Mouse (Mus musculus): Measurements from ENCODE around the gene Galnt10.

Gene Galnt10

DNA sequence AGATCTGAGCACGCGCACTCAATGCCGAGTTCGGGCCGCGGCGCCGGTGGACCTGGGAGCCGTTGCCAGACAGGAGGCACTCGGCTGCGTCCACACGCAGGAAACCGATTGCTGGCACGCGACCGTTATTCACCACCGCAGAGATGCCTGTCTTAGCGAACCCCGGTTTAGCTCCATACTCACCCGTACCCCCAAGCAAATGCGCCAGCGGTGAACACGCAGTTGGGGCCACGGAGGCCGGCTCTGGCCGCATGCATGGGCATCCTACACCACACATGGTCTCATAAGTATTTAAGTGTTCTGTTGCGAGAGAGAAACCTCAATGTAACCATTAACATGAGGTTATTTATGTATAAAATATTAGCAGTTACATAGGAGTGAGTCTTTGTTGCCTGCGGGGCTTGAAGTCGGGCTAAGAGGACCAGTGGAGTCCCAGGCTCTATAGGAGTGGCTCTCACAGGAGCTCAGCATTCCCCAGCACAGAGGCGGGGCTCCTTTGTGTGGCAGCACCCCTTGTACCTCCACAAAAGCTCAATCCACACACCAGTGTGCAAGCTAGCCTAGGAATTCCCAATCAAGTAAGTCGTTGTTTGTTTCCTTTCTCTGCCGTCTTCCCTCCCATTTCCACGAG is 182.8 kb downstream of the Galnt10 start:
- DNase-seq (ENCODE audit: extremely low spot score), result no peak

DNA sequence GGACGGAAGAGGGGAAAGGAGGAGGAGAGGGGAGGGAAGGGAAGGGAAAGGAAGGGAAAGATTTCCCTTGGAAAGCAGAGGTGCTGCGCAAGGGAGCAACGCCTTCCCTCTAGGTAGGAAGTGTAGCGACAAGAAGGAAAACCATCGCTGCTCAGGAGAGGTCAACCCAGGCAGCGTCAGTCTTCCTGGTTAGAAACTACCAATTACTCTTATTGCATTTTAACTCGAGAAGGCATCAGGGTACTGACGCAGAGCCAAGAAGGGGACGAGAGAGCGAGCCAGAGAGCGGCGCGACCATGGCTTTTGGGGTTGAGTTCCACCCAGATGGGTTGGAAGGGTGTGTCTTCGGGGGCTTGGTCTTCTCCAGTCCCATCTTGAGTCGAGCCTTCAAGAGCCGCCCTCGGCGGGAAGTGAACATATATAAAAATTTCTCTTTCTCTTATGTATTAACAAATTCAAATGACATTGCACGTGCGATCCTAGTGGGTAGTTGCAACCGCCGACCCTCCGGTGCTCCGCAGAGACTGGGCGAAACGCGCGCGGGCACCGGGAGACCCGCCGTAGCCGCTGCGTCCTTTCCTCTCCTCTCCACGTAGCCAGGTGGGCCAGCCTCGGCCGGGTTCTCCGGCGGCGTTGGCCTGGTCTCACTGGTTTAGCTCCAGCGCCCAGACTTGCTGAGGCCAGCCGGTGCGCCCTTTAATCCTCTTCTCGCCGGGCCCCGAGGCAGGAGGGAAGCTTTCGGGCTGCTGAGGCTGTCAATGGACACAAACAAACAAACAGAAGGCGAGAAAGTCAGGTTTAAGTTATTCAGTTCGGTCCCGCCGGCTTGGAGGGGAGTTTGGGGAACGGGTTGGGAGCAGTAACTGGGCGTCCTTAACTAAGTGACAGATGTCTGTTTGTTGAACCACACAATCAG is 184.0 kb downstream of the Galnt10 start:
- DNase-seq (ENCODE audit: extremely low spot score), result peak; percentile 52

DNA sequence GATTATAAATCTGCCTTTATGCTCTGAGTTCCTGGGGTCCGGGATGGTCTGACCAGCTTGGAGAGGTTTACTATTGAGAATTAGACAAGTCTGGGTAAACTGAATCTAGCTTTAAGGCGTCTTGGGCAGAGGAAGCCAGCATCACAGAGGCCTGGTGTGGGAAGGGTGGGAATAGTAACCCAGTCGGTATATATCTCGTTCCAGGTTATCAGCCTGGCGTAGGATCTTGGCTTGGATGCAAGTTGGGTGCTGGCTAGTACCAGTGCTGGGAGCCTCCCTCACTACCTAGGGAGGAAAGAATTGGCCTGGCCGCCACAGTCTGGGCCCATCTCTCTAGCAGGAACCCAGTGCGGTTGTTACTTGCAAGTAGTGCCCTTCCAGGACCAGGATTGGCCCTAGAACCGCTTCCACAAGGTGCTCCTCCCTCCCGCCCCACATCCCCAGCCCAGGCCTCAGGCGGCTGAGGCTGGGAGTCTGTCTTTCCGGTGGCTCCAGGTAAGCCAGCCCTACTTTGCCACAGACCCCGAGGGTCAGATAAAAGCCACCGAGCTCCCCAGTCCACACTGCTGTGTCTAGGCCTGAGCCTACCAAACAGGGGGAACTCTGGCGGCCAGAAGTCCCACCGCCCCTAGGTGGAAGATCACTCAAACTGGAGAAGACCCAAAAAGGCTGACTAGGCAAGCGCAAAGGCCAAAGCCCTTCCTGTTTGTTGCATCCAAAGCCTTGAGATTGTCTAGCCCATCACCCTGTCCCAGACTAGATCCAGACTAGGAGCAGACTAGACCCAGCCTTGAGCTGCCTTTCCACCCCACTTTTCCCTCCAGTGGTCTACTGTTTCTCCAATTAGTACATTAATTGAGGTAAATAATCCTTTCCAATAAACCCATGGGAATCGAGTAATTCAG is 184.9 kb downstream of the Galnt10 start:
- peak; percentile 59 for DNase-seq (ENCODE audit: extremely low spot score)

DNA sequence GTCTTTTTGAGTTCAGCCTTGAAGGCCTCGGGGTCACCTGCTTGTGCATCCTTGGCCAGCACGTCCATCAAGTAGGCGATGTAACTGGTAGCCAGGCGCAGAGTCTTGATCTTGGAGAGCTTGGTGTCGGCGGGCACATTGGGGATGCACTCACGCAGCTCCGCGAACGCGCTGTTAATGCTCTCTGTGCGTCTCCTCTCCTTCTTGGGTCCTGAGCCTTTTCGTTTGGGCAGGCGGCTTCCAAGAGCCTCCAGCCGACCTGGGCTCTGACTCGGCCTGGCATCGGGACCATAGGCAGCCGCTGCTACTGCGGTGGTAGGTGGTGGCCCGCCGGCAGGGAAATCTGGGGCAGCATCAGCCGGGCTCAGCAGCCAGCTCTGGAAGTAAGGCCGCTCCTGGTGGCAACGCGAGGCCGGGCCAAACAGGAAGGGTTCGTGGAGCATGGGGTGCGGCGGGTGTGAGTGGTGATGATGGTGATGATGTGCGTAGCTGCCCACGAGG is 186.1 kb downstream of the Galnt10 start:
- DNase-seq (ENCODE audit: extremely low spot score), result peak; percentile 64

DNA sequence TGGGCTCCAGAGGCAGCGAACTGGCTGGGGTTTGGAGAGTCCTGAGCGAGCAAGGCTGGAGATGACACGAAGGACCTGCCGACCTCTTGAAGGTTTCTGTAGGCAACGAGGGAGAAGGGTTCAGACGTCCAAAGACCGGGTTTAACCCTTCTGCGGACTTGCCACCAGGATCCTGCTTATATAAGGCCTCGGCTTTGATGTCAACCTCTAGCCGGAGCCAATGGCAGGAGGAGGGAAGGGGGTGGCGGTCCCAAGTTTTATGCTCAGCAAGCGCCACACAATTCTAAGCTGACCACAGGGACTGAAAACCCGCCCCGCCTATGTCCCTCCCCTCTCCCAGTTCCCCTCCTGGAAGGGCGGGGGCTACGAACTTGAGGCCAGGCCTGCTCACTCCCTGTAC is 186.6 kb downstream of the Galnt10 start:
- DNase-seq (ENCODE audit: extremely low spot score), result no peak

DNA sequence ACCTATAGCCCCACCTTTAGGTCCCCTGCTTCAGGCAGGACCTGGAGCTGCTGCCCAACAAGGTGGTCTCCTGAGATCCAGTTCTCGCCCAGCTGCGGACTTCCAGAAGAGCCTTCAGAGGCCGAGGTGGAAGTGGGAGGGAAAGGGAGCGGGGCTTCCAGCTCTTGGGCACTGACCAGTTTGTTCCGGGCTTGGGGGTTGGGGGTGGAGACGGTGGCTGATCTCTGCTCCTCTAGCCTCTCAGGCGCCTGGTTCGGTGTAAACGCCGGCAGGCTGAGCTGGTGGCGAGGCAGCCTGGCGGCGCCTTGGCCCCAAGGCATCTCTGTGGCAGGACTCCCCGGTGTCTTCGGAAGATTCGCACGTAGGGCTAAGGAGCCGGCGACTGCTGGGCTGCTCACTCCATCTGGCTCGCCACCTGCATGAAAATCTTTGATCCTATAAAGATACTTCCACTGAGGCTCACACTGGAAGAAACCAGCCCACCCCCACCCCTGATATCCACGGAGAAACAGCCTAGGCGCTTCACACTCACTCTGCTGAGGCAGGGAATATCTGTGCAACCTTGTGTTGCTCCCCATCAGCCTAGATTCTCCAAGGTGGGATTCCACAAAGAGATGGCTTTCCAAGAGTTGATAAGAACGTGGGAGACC is 187.4 kb downstream of the Galnt10 start, which contains the start of gene Hand1:
Gene Hand1, minus strand, starts transcription at position 267 of the 650 bp plus-strand sequence.
- DNase-seq (ENCODE audit: extremely low spot score), result peak; percentile 59

DNA sequence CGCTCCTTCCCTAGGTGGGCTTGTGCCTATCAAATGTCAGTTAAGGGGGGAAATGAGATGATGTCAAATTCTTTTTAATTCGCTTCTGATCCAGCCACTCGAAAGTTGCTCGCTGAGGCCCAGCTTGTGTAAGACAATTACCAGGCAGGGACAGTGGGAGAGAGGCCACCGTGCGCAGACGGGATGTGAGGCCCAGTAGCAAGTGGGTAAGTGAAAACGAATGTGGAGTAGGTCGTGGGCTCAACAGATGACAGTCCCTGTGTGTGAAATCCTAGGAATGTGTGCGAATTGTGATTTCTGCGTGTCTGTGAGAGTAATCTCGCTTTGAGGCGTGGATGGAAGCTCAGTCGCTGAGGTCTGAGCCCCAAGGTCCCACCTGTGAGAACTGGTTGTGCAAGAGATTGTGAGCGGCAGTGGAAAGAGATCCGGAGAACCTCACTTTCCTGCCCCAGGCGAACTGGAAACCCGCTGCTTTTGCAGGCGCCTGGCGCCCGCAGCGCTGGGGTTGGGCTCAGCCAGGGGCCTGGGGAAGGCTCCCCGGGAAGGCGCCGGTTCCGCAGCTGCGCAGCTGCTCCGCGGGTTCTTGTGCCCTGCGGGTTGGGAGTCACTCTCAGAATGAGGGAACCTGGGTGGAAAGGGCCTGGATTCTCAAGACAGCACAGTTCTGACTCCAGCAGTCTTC is 188.2 kb downstream of the Galnt10 start:
- DNase-seq (ENCODE audit: extremely low spot score), result peak; percentile 54

DNA sequence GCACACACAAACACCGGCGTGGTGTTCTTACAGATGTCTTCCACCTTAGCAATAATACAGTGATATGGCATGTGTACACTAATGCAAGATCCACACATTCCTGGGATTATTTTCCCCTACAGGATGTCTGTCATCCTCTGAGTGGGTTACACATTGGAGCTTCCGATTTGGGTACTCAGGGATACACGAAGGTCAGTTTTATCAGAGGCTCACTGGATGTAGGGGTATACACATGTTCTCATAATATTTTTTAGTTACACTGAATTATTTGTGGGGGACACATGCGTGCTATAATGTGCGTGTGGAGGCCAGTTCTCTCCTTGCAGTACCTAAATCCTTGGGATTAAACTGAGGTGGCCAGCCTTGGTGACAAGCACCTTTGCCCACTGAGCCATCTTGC is 188.8 kb downstream of the Galnt10 start:
- peak; percentile 24 for DNase-seq (ENCODE audit: extremely low spot score)

DNA sequence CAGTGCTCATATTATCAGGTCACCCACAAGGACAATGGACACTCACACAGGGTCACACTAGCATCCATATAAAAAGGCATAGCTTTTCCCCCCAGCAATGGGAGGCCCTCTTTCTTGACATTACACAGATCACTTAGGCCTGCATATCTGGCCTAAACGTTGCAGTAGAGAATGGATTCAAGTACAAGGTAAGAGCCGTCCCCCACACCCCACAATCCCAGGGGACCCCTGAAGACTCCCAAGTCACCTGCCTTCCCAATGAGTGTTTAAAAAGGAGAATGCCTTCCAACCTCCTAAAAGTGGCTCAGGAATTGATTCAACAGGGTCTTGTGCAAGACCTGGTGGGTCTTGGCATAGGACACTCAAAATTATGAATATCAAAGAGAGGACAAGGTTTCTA is 190.1 kb downstream of the Galnt10 start:
- DNase-seq (ENCODE audit: extremely low spot score), result no peak

DNA sequence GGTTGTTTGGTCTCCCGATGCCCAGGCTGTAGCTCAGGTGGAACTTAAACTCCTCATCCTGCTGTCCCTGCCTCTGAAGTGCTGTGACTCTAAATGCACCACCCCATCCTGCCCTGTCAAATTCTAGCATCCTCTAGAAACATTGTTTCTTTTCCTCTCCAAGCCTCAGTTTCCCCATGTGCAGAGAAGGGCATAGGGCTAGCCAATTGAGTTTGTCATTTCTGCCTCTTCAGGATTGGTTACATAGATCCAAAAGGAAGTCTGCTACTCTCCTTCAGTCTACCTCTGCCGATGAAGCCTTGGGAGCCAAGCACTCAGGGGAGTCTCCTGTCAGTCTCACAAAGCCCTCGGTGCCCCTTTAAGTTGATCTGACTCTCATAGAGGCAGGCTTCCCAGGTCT is 190.7 kb downstream of the Galnt10 start:
- peak; percentile 24 for DNase-seq (ENCODE audit: extremely low spot score)

DNA sequence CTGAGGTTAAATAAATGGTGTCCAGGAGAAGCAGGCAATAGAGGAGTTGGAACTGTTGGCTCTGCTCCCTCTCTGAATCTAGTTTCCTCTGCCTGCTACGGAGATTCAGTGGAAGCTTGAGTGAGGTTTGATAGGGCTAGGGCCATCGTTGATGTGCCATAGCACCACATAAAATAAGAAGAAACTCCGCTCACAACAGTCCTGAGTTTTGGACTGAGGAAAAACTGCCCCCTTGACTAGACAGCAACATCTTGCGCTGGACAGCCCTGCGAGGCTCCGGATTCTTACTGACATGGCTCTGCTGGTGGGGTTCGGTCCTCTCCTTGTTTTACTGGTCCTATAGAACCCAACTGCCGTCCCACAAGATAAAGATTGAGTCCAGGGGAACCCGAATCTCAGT is 191.2 kb downstream of the Galnt10 start:
- no peak for DNase-seq (ENCODE audit: extremely low spot score)
